Mouse (Mus musculus) embryonic facial prominence, embryonic 14.5 days (tissue): Measurements from ENCODE around the gene Bud13. TPM values are rescaled to one million over a fixed set of nuclear protein-coding genes. Genes with fewer than 3 reads are reported as not detected.

ENCODE experiments used
- polyA plus RNA-seq: library from polyadenylated mRNA; unstranded; fragments of >200 nt; fragmentation: Nextera tagmentation; extraction: Ambion mirVana; gene quantifications from 2 replicates; pipeline ENCODE4 v1.2.1, GENCODE M21; 2014

Bud13 gene
- polyA plus RNA-seq, 1 experiment from 2014 or later: 19.1 TPM

Other genes starting within 250 kb of the Bud13 start
- 0.71 and 1.0 TPM in 2 replicates for gene Apoa1, start 54.4 kb upstream of the Bud13 start, polyA plus RNA-seq
- gene Apoc3, start 47.4 kb upstream of the Bud13 start, polyA plus RNA-seq: not detected in 2 replicates
- 0.13 TPM in 1 of 2 replicates, not detected in the other for gene Apoa4, start 42.3 kb upstream of the Bud13 start, polyA plus RNA-seq
- gene Apoa5, start 14.4 kb upstream of the Bud13 start, polyA plus RNA-seq: not detected in 2 replicates
- 54.2 and 54.6 TPM in 2 replicates for gene Zpr1, start 9.9 kb upstream of the Bud13 start, polyA plus RNA-seq
- not detected in 2 replicates for gene 4931429L15Rik, start 37.0 kb downstream of the Bud13 start, polyA plus RNA-seq